ENCODE assay signal across 8 mouse cellular contexts in the genomic region with DNA sequence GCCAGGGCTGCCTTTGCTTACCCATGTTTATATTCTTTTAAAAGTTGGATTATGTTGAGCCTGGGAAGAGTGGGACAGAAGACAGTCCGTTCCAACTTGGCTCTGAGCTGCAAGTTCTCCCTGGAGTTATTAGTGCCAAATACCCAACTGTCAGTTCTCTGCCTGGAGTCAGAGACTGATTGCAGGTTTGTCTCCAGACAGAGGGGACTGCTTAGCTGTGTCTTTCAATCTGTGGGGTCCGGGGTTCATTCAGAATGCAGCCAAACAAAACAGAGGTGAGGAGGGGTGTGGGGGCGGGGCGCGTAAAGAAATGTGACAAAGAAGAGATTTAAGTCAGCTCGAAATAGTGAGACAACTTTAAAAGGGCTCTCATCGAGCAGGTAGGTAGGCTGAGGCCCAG. TPM values are rescaled to one million over a fixed set of nuclear protein-coding genes. Genes with fewer than 3 reads are reported as not detected.
DNase-seq lines count a peak whose midpoint lies in the region; ATAC-seq and TF ChIP-seq lines count a peak whose summit lies in the region.

No protein-coding gene starts in this region.

- H3K4me1 ChIP-seq in brown adipose tissue, adult 24 weeks (ENCODE audit: control insufficient read depth, insufficient read depth, insufficient read length, low read length) = peaks cover 4% of the 10 kb centered on the region; the same call in 1 of the 2 replicates
- H3K4me1 ChIP-seq in hindbrain, embryonic 16.5 days (ENCODE audit: control insufficient read depth, insufficient read depth, low read depth, low read length) = peaks cover 12% of the 10 kb centered on the region

- ATAC-seq in hindbrain, embryonic 16.5 days = peak; percentile 15
- ATAC-seq in cerebellum, adult (ENCODE audit: insufficient number of reproducible peaks, low FRiP score, low TSS enrichment) = no peak; the same call in 1 of the 2 replicates

- peak overlapping the region; percentile 77 for H3K4me2 ChIP-seq in hindbrain, embryonic 16.5 days (ENCODE audit: low read length)
- peak overlapping the region; percentile 74 for H3K4me2 ChIP-seq in myocyte (ENCODE audit: low read depth)

- H3K36me3 ChIP-seq in hindbrain, embryonic 16.5 days (ENCODE audit: control insufficient read depth, insufficient read depth, low read length) = peaks cover 17% of the 10 kb centered on the region
- no peaks in the 10 kb centered on the region for H3K36me3 ChIP-seq in myocyte (ENCODE audit: control insufficient read depth, insufficient read depth)

- H3K9me3 ChIP-seq in hindbrain, embryonic 16.5 days (ENCODE audit: control insufficient read depth, low read length) = no peaks in the 10 kb centered on the region

- no peak for TF ChIP-seq POLR2A in myocyte (IDR thresholded peaks at IDR 0.05; ENCODE audit: insufficient read length, low read depth)

- peak overlapping the region; percentile 88 for H3K9ac ChIP-seq in hindbrain, embryonic 16.5 days (ENCODE audit: low read depth, low read length)

- peak overlapping the region; percentile 92 for H3K27ac ChIP-seq in layer of hippocampus, adult 2 months
- peak overlapping the region; percentile 62 for H3K27ac ChIP-seq in brown adipose tissue, adult 24 weeks (replicated peaks; ENCODE audit: low read depth, low read length)
- H3K27ac ChIP-seq in hindbrain, embryonic 16.5 days (ENCODE audit: low read depth, low read length) = peak overlapping the region; percentile 68

- peak overlapping the region; percentile 17 for H3ac ChIP-seq in myocyte (ENCODE audit: control insufficient read depth, insufficient read length)

- DNase-seq in layer of hippocampus, adult 2 months (ENCODE audit: low spot score in 2 of 2) = no peak
- DNase-seq in layer of hippocampus, postnatal 14 days (ENCODE audit: low spot score in 2 of 2) = no peak
- DNase-seq in frontal cortex, postnatal 10 days (ENCODE audit: low spot score in 2 of 2) = no peak
- no peak for DNase-seq in urinary bladder, postnatal 14 days (ENCODE audit: low spot score)

- TF ChIP-seq CTCF in layer of hippocampus, adult 2 months (conservative IDR thresholded peaks at IDR 0.05) = no peak

- no peaks in the 10 kb centered on the region for H3K27me3 ChIP-seq in hindbrain, embryonic 16.5 days (replicated peaks; ENCODE audit: control insufficient read depth, insufficient read depth, low read length)
- H3K27me3 ChIP-seq in myocyte (ENCODE audit: control insufficient read depth, insufficient read depth, insufficient read length) = no peaks in the 10 kb centered on the region

- peak overlapping the region; percentile 90 for H3K4me3 ChIP-seq in layer of hippocampus, adult 2 months
- peak overlapping the region; percentile 84 for H3K4me3 ChIP-seq in brown adipose tissue, adult 24 weeks (ENCODE audit: insufficient read depth, low read depth, low read length)
- peak overlapping the region; percentile 82 for H3K4me3 ChIP-seq in hindbrain, embryonic 16.5 days (ENCODE audit: low read length)
- H3K4me3 ChIP-seq in myocyte = peak overlapping the region; percentile 43

- H3K79me2 ChIP-seq in myocyte (ENCODE audit: control insufficient read depth, insufficient read depth) = no peaks in the 10 kb centered on the region

- 0% methylated on average over 7 of the region's 7 CpGs for WGBS in hindbrain, embryonic 16.5 days

TF ChIP-seq in myocyte, 11 proteins besides CTCF, POLR2A, EP300 and RAD21:
- TF ChIP-seq REST (IDR thresholded peaks at IDR 0.05; ENCODE audit: insufficient read depth, insufficient read length) (no peak), MYOD1 (IDR thresholded peaks at IDR 0.05; ENCODE audit: control insufficient read depth in 1 of 3, insufficient read length in 2 of 3, low read depth in 2 of 3) (no peak), E2F4 (IDR thresholded peaks at IDR 0.05; ENCODE audit: insufficient read depth) (no peak), MAX (IDR thresholded peaks at IDR 0.05; ENCODE audit: low read depth) (no peak), POLR2AphosphoS2 (IDR thresholded peaks at IDR 0.05; ENCODE audit: insufficient read length, low read depth) (no peak), TCF3 (IDR thresholded peaks at IDR 0.05; ENCODE audit: insufficient read length, low read depth) (no peak), CEBPB (IDR thresholded peaks at IDR 0.05; ENCODE audit: insufficient read depth, poor library complexity, severe bottlenecking) (no peak), USF1 (IDR thresholded peaks at IDR 0.05; ENCODE audit: low read depth) (no peak), TCF12 (IDR thresholded peaks at IDR 0.05; ENCODE audit: insufficient read depth, poor library complexity, severe bottlenecking) (no peak), SRF (IDR thresholded peaks at IDR 0.05; ENCODE audit: control insufficient read depth, insufficient read length, low read depth) (no peak), MYOG (IDR thresholded peaks at IDR 0.05; ENCODE audit: control insufficient read depth in 1 of 3, insufficient read depth in 1 of 3, insufficient read length in 2 of 3, low read depth in 2 of 3) (no peak)

RNA-seq across cellular contexts. Expression of a gene that starts 1.7 kb away (rescaled TPM):
- 10 to 100 TPM in 1 of 2 experiments, 1 to 10 TPM in 1; 7.9 to 11.1 TPM for total RNA-seq in layer of hippocampus, adult 2 months (2021)
- 10 to 100 TPM; 10.0 to 10.9 TPM for total RNA-seq in layer of hippocampus, postnatal 14 days (2021)
- 9.1 and 14.9 TPM in 2 replicates for polyA plus RNA-seq in brown adipose tissue, adult 24 weeks (2012; ENCODE audit: insufficient read depth, insufficient read length, missing spikeins)
- polyA plus RNA-seq in hindbrain, embryonic 16.5 days (2015; fragmentation: Nextera tagmentation; extraction: Ambion mirVana) = 11.2 and 11.5 TPM in 2 replicates
- 26.8 TPM for polyA plus RNA-seq in myocyte (2012; fragmentation: generic; extraction: Trizol)

RNA-seq across cellular contexts. Expression of a gene that starts 18.2 kb away (rescaled TPM):
- 10 to 100 TPM; 24.6 to 31.5 TPM for total RNA-seq in layer of hippocampus, adult 2 months (2021)
- total RNA-seq in layer of hippocampus, postnatal 14 days (2021) = 10 to 100 TPM; 21.7 to 27.6 TPM
- polyA plus RNA-seq in brown adipose tissue, adult 24 weeks (2012; ENCODE audit: insufficient read depth, insufficient read length, missing spikeins) = 73.2 and 87.7 TPM in 2 replicates
- polyA plus RNA-seq in hindbrain, embryonic 16.5 days (2015; fragmentation: Nextera tagmentation; extraction: Ambion mirVana) = 72.2 and 75.6 TPM in 2 replicates
- polyA plus RNA-seq in myocyte (2012; fragmentation: generic; extraction: Trizol) = 89.6 TPM

RNA-seq across cellular contexts. Expression of a gene that starts 21.7 kb away (rescaled TPM):
- under 1 TPM; 0.64 to 0.69 TPM for total RNA-seq in layer of hippocampus, adult 2 months (2021)
- under 1 TPM; 0.30 to 0.67 TPM for total RNA-seq in layer of hippocampus, postnatal 14 days (2021)
- not detected in 2 replicates for polyA plus RNA-seq in brown adipose tissue, adult 24 weeks (2012; ENCODE audit: insufficient read depth, insufficient read length, missing spikeins)
- polyA plus RNA-seq in hindbrain, embryonic 16.5 days (2015; fragmentation: Nextera tagmentation; extraction: Ambion mirVana) = 0.63 and 0.80 TPM in 2 replicates
- polyA plus RNA-seq in myocyte (2012; fragmentation: generic; extraction: Trizol) = 1.1 TPM

RNA-seq across cellular contexts. Expression of a gene that starts 23.3 kb away (rescaled TPM):
- 10 to 100 TPM; 28.0 to 28.5 TPM for total RNA-seq in layer of hippocampus, adult 2 months (2021)
- 10 to 100 TPM; 23.8 to 26.3 TPM for total RNA-seq in layer of hippocampus, postnatal 14 days (2021)
- 41.9 and 44.2 TPM in 2 replicates for polyA plus RNA-seq in brown adipose tissue, adult 24 weeks (2012; ENCODE audit: insufficient read depth, insufficient read length, missing spikeins)
- 61.8 and 62.3 TPM in 2 replicates for polyA plus RNA-seq in hindbrain, embryonic 16.5 days (2015; fragmentation: Nextera tagmentation; extraction: Ambion mirVana)
- 37.3 TPM for polyA plus RNA-seq in myocyte (2012; fragmentation: generic; extraction: Trizol)

RNA-seq across cellular contexts. Expression of a gene that starts 23.6 kb away (rescaled TPM):
- total RNA-seq in layer of hippocampus, adult 2 months (2021) = under 1 TPM in 1 of 2 experiments, not detected in 1; 0.44 TPM
- under 1 TPM; 0.30 to 0.57 TPM for total RNA-seq in layer of hippocampus, postnatal 14 days (2021)
- polyA plus RNA-seq in brown adipose tissue, adult 24 weeks (2012; ENCODE audit: insufficient read depth, insufficient read length, missing spikeins) = not detected in 2 replicates
- 0.53 and 0.71 TPM in 2 replicates for polyA plus RNA-seq in hindbrain, embryonic 16.5 days (2015; fragmentation: Nextera tagmentation; extraction: Ambion mirVana)
- 0.08 TPM for polyA plus RNA-seq in myocyte (2012; fragmentation: generic; extraction: Trizol)
